ENCODE assay signal across 9 mouse cellular contexts in genomic region chr8:47461650-47462049, GRCm38 (mm10). TPM values are rescaled to one million over a fixed set of nuclear protein-coding genes. Genes with fewer than 3 reads are reported as not detected.
A peak's percentile ranks its signal among the peaks of the same experiment; 100 is the strongest.
DNase-seq lines count a peak whose midpoint lies in the region; ATAC-seq and TF ChIP-seq lines count a peak whose summit lies in the region.
"Had no signal": no experiment of that assay in that cellular context is flagged by ENCODE, and none has a peak within 500 bp of the region (broad histone marks: within the 10 kb centered on the region; RNA-seq: fewer than 3 reads in every experiment).

No protein-coding gene starts in this region.

- H3K9ac ChIP-seq in kidney, embryonic 15.5 days, result no peak overlapping the region

- no peaks in the 10 kb centered on the region for H3K79me2 ChIP-seq in myocyte (ENCODE audit: control insufficient read depth, insufficient read depth)

- no peak overlapping the region for H3K4me2 ChIP-seq in kidney, embryonic 15.5 days
- H3K4me2 ChIP-seq in myocyte (ENCODE audit: low read depth), result peak overlapping the region; percentile 12

- 75% methylated on average over 10 of the region's 10 CpGs for WGBS in kidney, embryonic 15.5 days

- H3K27me3 ChIP-seq in kidney, embryonic 15.5 days, result no peaks in the 10 kb centered on the region
- H3K27me3 ChIP-seq in myocyte (ENCODE audit: control insufficient read depth, insufficient read depth, insufficient read length), result no peaks in the 10 kb centered on the region

- H3ac ChIP-seq in myocyte (ENCODE audit: control insufficient read depth, insufficient read length), result no peak overlapping the region

- no peak overlapping the region for H3K4me3 ChIP-seq in brown adipose tissue, adult 24 weeks (ENCODE audit: insufficient read depth, low read depth, low read length)
- no peak overlapping the region for H3K4me3 ChIP-seq in kidney, embryonic 15.5 days (replicated peaks)
- H3K4me3 ChIP-seq in myocyte, result no peak overlapping the region

- no peaks in the 10 kb centered on the region for H3K36me3 ChIP-seq in kidney, embryonic 15.5 days
- H3K36me3 ChIP-seq in myocyte (ENCODE audit: control insufficient read depth, insufficient read depth), result no peaks in the 10 kb centered on the region

- H3K4me1 ChIP-seq in brown adipose tissue, adult 24 weeks (ENCODE audit: control insufficient read depth, insufficient read depth, insufficient read length, low read length), result peaks cover 3% of the 10 kb centered on the region; the same call in 1 of the 2 replicates
- no peaks in the 10 kb centered on the region for H3K4me1 ChIP-seq in kidney, embryonic 15.5 days

- peak overlapping the region; percentile 60 for H3K27ac ChIP-seq in brown adipose tissue, adult 24 weeks (replicated peaks; ENCODE audit: low read depth, low read length)
- peak overlapping the region; percentile 1; the same call in 1 of the 2 replicates for H3K27ac ChIP-seq in kidney, embryonic 15.5 days

- TF ChIP-seq POLR2A in myocyte (IDR thresholded peaks at IDR 0.05; ENCODE audit: insufficient read length, low read depth), result no peak

- intact Hi-C loops in heart, postnatal 25 days (cut with DNase I), result loop anchor here (10.0 kb wide), 1 partner anchor 47 kb away; no protein-coding TSS in a partner anchor

- DNase-seq in heart, adult 11 months, result peak; percentile 97
- no peak for DNase-seq in heart, postnatal 25 days (ENCODE audit: low spot score)
- no peak for DNase-seq in spleen, postnatal 4 days (ENCODE audit: low spot score in 2 of 2)
- DNase-seq in cerebellum, adult 8-10 months, result no peak
- DNase-seq: cerebellum, postnatal 25 days had no signal

- no peak for ATAC-seq in kidney, embryonic 15.5 days (replicated peaks; ENCODE audit: low FRiP score)
- ATAC-seq in activated CD4-positive, CD25-positive, alpha-beta regulatory T cell, adult 4 months, result no peak

- 0 out of 2 replicates have a peak, but pooled peaks cover 8% of the 10 kb centered on the region for H3K9me3 ChIP-seq in kidney, embryonic 15.5 days (replicated peaks)

TF ChIP-seq in myocyte, 11 proteins besides CTCF, POLR2A, EP300 and RAD21:
- TF ChIP-seq USF1 (IDR thresholded peaks at IDR 0.05; ENCODE audit: low read depth), result peak; percentile 74
- TF ChIP-seq MYOG (IDR thresholded peaks at IDR 0.05; ENCODE audit: control insufficient read depth in 1 of 3, insufficient read depth in 1 of 3, insufficient read length in 2 of 3, low read depth in 2 of 3), result peak in 1 of 3 experiments; percentile 48
- TF ChIP-seq E2F4 (IDR thresholded peaks at IDR 0.05; ENCODE audit: insufficient read depth), result no peak
- no peak for TF ChIP-seq REST (IDR thresholded peaks at IDR 0.05; ENCODE audit: insufficient read depth, insufficient read length)
- peak in 1 of 3 experiments; percentile 55 for TF ChIP-seq MYOD1 (IDR thresholded peaks at IDR 0.05; ENCODE audit: control insufficient read depth in 1 of 3, insufficient read length in 2 of 3, low read depth in 2 of 3)

RNA-seq across cellular contexts. Expression of gene Stox2, which starts 15.5 kb away (rescaled TPM):
- total RNA-seq in heart, postnatal 25 days (2021), result 10 to 100 TPM; 12.3 to 13.8 TPM
- polyA plus RNA-seq in brown adipose tissue, adult 24 weeks (2012; ENCODE audit: insufficient read depth, insufficient read length, missing spikeins), result 4.0 and 6.5 TPM in 2 replicates
- 12.3 and 13.8 TPM in 2 replicates for polyA plus RNA-seq in kidney, embryonic 15.5 days (2015; fragmentation: Nextera tagmentation; extraction: Ambion mirVana)
- not detected for polyA plus RNA-seq in myocyte (2012; fragmentation: generic; extraction: Trizol)
- polyA plus RNA-seq in activated CD4-positive, CD25-positive, alpha-beta regulatory T cell, adult 4 months (2017; shearing (Covaris generic)), result not detected
